Mouse (Mus musculus) embryonic facial prominence, embryonic 14.5 days (tissue): ENCODE measurements around the gene Epas1. TPM values are rescaled to one million over a fixed set of nuclear protein-coding genes. Genes with fewer than 3 reads are reported as not detected.

Experiments used
- ATAC-seq: fragments of 200-750 bp; cut with Nextera tagmentation; 2 replicates; pipeline ENCODE4 v1.8.0; 2017; ENCODE audit warnings: low read depth, moderate number of reproducible peaks, moderate TSS enrichment
- DNase-seq: peaks from one replicate; pipeline ENCODE4 v3.0.0-alpha.2; 2015; ENCODE audit warnings: low spot score
- H3K27ac ChIP-seq: fragments of 300-500 bp; sonication (generic); replicated peaks from 2 replicates; pipeline ENCODE4 v1.5.1; 2014; ENCODE audit warnings: low read depth, mild to moderate bottlenecking, low read length, moderate library complexity
- H3K27me3 ChIP-seq: fragments of 300-500 bp; sonication (generic); replicated peaks from 2 replicates; pipeline ENCODE4 v1.6.1; 2014; ENCODE audit warnings: low read length; ENCODE audit not compliant: control insufficient read depth, insufficient read depth
- H3K36me3 ChIP-seq: fragments of 300-500 bp; sonication (generic); 2 replicates; pipeline ENCODE4 v1.6.1; 2014; ENCODE audit warnings: low read length, mixed read lengths; ENCODE audit not compliant: control insufficient read depth, insufficient read depth
- H3K4me1 ChIP-seq: fragments of 300-500 bp; sonication (generic); 2 replicates; pipeline ENCODE4 v1.6.1; 2014; ENCODE audit warnings: antibody characterized with exemption, low read length; ENCODE audit not compliant: control insufficient read depth, insufficient read depth
- H3K4me2 ChIP-seq: fragments of 300-500 bp; sonication (generic); 2 replicates; pipeline ENCODE4 v1.6.1; 2014; ENCODE audit warnings: low read depth, mild to moderate bottlenecking, low read length, moderate library complexity, mixed read lengths
- H3K4me3 ChIP-seq: fragments of 300-500 bp; sonication (generic); 2 replicates; pipeline ENCODE4 v1.5.1; 2014; ENCODE audit warnings: low read depth, mild to moderate bottlenecking, low read length
- H3K9ac ChIP-seq: fragments of 300-500 bp; sonication (generic); 2 replicates; pipeline ENCODE4 v1.6.1; 2014; ENCODE audit warnings: low read depth, mild to moderate bottlenecking, low read length, moderate library complexity, mixed read lengths
- H3K9me3 ChIP-seq: fragments of 300-500 bp; sonication (generic); 2 replicates; pipeline ENCODE4 v1.6.1; 2016; ENCODE audit warnings: low read length; ENCODE audit not compliant: control insufficient read depth
- WGBS: fragments of 180-500 bp; shearing (Covaris S2); extraction: QIAGEN DNeasy Blood & Tissue Kit; methylation state at CpG from one replicate; pipeline ENCODE4 v1.1.7; 2014; 5-methylcytosine and 5-hydroxymethylcytosine counted together
- polyA plus RNA-seq: library from polyadenylated mRNA; unstranded; fragments of >200 nt; fragmentation: Nextera tagmentation; extraction: Ambion mirVana; gene quantifications from 2 replicates; pipeline ENCODE4 v1.2.1, GENCODE M21; 2014

The Epas1 gene
- polyA plus RNA-seq, 1 experiment from 2014 or later, result 14.3 TPM

DNA sequence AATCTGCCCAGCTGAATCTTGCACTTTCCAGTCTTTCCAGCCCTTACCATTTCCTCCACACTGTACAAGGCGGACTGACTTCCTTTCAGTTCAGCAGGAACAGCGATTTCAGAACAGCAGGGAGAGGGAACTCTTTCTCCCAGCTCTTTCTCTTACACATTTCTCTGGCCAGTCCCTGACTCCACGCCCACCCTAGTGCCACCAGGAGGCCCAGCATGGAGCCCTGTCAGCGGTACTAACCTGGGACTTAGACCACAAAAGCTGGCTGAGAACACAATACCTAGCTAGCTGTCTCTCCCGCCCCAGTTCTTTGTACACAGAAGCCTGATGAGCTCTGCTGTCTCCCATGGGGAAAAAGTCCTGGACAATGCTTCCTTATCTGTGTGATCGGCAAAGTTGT, 8.6 kb upstream of the Epas1 start:
- Histone ChIP-seq H3K9me3 (no peaks in the 10 kb centered on the region), H3K36me3 (no peaks in the 10 kb centered on the region), H3K4me3 (no peak overlapping the region), H3K9ac (no peak overlapping the region), H3K27ac (no peak overlapping the region), H3K4me2 (no peak overlapping the region), H3K27me3 (no peaks in the 10 kb centered on the region), H3K4me1 (no peaks in the 10 kb centered on the region)
- no peak for DNase-seq
- 42% methylated on average over 6 of the region's 6 CpGs for WGBS
- no peak for ATAC-seq

DNA sequence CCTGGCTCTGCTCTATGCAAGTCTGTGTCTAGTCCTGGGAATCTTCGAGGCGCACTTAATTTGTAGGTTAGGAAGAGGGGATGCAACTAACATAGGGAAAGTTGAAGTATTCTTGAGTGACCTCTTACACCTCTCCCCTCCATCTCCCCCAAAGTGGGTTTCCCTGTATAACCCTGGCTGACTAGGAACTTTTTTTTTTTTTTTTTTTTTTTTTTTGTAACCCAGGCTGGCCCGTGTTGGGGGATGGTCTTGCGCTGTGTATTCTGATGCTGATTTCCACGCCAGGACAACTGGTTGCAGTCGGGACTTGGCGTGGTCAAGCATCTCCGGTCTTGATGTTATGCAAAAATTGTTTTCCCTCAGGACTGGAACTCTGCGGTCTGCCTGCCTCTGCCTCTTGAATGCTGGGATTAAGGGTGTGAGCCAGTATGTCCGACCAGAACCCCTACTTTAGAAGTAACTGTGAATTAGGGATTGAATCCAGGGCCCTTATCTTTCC, 2.1 kb upstream of the Epas1 start:
- ATAC-seq, result no peak
- H3K9ac ChIP-seq, result no peak overlapping the region
- H3K4me3 ChIP-seq, result no peak overlapping the region
- H3K4me2 ChIP-seq, result no peak overlapping the region
- no peaks in the 10 kb centered on the region for H3K9me3 ChIP-seq
- WGBS, result 74% methylated on average over 10 of the region's 10 CpGs
- peaks cover 14% of the 10 kb centered on the region; the same call in 1 of the 2 replicates for H3K4me1 ChIP-seq
- DNase-seq, result no peak
- no peak overlapping the region for H3K27ac ChIP-seq
- peaks cover 47% of the 10 kb centered on the region for H3K27me3 ChIP-seq
- H3K36me3 ChIP-seq, result no peaks in the 10 kb centered on the region

DNA sequence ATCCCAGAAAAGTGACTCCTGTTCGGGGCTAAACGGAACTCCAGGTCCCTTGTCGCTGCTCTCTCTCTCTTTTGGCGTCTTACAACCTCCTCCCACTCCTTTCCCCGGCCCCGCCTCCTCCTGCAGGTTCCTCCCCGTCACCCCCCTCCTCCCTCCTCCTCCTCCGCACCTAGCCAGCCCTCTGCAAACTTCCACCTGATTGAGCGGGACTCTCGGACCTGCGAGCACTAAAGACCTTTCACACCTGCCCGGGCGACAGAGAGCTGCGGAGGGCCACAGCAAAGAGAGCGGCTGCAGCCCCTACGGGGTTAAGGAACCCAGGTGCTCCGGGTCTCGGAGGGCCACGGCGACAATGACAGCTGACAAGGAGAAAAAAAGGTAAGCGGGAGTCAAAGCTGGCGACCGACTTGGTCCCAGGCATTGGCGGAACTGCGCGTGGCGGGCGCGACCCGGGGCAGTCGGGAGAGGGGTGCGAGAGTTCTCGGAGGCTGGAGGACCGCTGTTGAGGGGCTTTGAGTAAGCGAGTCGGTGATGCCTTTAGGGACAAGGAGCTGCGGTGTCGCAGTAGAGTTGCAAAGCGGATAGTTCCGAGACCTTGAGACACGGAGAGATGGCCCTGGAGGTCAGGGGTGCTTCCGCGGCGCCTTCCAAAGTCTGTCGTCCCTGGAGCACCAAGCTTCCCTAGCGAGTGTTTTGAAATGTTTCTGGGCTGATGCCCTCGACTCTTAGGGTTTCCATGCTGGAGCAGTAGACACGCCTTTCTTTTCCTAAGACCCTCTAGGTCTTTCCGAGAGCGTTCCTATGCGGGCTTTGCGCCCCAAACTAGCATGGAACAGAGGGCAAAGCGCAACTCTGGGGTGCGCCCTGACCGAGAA, 668 bp downstream of the Epas1 start:
- ATAC-seq (peak; percentile 53), DNase-seq (peak; percentile 71)
- H3K4me2 ChIP-seq, result peak overlapping the region; percentile 96
- H3K27me3 ChIP-seq, result peaks cover 51% of the 10 kb centered on the region
- H3K4me1 ChIP-seq, result peaks cover 14% of the 10 kb centered on the region; the same call in 1 of the 2 replicates
- whole genome bisulfite sequencing, result under 1% methylated on average over 53 of the region's 55 CpGs
- no peaks in the 10 kb centered on the region for H3K36me3 ChIP-seq
- H3K9me3 ChIP-seq, result no peaks in the 10 kb centered on the region
- no peak overlapping the region for H3K27ac ChIP-seq
- peak overlapping the region; percentile 54 for H3K9ac ChIP-seq
- peak overlapping the region; percentile 58 for H3K4me3 ChIP-seq

DNA sequence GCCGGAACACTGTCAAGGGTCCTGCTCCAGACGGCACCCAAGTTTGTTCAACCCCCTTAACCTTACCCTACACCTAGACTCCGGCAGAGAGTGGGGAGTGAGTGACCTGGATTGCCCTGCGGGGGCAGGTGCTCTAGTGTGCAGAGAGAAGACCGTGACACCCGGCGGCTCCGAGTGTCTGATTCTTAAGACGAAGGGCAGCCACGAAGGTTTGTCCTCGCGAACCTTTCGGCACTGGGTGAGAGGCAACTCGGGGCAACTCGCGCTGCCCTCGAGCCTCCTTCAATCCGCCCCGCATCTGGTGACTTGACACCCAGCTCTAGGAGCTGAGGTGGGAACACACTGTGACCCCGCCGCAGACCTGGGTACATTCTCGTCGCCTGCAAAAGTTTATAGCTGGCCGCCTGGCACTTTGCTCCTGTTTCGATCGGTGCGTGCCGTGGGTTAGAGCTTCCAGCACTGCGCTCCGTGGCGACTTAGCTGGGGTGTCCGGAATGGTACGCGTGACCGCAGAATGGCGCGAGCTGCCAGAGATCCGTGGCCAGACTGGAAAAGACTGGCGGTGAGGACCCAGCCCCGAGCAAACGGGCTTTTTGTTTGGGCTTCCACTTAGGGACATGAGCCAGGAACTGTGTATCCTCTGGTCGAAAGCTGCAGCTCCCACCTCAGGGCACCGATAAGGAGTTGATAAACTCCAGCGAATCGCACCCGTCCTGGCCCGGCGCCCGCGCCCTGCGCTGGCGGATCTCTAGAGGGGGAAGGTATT, 1.5 kb downstream of the Epas1 start:
- WGBS, result 2% methylated on average over 48 of the region's 52 CpGs
- Histone ChIP-seq H3K4me2 (peak overlapping the region; percentile 96), H3K9me3 (no peaks in the 10 kb centered on the region), H3K4me1 (peaks cover 14% of the 10 kb centered on the region; the same call in 1 of the 2 replicates), H3K27me3 (peaks cover 51% of the 10 kb centered on the region), H3K4me3 (peak overlapping the region; percentile 58), H3K36me3 (no peaks in the 10 kb centered on the region), H3K9ac (peak overlapping the region; percentile 54; the same call in 1 of the 2 replicates), H3K27ac (no peak overlapping the region)
- no peak for DNase-seq
- ATAC-seq, result no peak

DNA sequence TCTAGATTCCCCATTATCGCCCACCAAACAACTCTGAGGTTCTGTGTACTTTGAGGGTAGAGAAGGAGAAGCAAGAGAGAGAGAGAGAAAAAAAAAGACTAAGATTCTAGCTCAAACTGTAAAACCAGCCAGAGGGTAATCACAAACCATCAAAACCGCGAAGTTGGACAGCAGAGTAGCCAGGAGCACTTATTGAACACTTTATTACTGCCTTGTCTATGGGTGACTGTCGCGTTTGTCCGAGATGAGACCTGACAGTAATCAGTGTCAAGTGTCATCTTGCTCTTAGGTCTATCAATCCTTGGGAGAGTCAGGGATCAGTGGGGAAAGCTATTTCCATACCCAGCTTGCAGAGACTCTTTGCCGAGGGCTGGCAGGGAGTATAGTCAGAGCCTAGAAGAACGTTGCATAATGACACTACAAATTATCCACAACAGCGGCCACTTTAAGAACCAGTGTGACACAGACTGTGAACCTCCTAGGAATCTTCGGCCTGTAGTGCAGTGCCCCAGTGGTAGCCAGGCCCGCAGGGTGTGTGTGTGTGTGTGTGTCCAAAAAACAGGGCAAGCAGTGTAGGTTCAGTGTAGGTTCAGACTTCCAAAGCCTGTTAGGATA, 2.2 kb downstream of the Epas1 start:
- H3K9ac ChIP-seq, result no peak overlapping the region
- no peak for DNase-seq

DNA sequence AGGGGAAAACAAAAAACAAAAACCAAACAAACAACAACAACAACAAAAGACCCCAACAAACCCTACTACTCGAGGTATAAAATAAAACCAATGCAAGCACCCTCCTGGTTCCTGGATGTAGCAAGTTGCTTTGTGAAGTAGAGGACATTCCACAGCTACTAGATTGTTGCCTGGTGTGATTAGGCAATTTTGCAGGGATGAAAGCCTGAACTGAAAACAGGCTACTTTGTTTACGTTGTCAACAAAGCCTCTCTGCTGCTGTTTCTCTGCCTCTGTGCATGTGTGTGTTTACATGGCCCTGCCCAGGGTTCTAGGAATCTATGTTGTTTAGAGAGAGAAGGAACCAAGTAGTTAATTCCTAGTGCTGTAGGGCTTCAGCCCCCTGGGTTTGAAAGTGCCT, 4.1 kb downstream of the Epas1 start:
- ATAC-seq, result no peak
- H3K27ac ChIP-seq, result no peak overlapping the region
- no peaks in the 10 kb centered on the region for H3K9me3 ChIP-seq
- peaks cover 12% of the 10 kb centered on the region; the same call in 1 of the 2 replicates for H3K4me1 ChIP-seq
- H3K36me3 ChIP-seq, result no peaks in the 10 kb centered on the region
- H3K4me3 ChIP-seq, result no peak overlapping the region
- H3K9ac ChIP-seq, result no peak overlapping the region
- H3K27me3 ChIP-seq, result peaks cover 40% of the 10 kb centered on the region
- no peak for DNase-seq
- no peak overlapping the region for H3K4me2 ChIP-seq
- 28% methylated on average over 2 of the region's 2 CpGs for WGBS

More for the DNA sequence above, 2.2 kb downstream of the Epas1 start:
- Histone ChIP-seq H3K27ac (no peak overlapping the region), H3K9me3 (no peaks in the 10 kb centered on the region), H3K4me2 (peak overlapping the region; percentile 96), H3K36me3 (no peaks in the 10 kb centered on the region), H3K4me3 (peak overlapping the region; percentile 58), H3K4me1 (peaks cover 14% of the 10 kb centered on the region; the same call in 1 of the 2 replicates), H3K27me3 (peaks cover 51% of the 10 kb centered on the region)
- no peak for ATAC-seq
- 24% methylated on average over 11 of the region's 11 CpGs for WGBS

DNA sequence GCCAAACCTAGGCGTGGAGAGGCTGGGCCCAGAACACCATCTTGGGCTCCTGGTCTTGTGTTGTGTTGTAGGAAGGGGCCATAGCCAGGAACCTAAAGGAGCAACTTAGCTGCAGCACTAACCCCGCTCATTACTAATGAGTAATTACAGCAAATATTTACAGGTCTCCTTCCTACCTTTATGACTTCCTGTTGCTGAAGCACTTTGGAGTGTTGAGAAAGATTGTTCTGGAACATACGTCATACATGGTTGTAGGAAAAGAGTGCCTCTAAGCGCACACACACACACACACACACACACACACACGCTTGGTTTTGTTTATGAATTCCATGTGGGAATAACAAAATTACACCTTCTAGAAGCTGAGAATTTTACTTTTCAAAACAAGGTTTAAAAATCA, 8.4 kb downstream of the Epas1 start:
- 77% methylated on average over 5 of the region's 5 CpGs for whole genome bisulfite sequencing
- no peaks in the 10 kb centered on the region for H3K36me3 ChIP-seq
- H3K4me2 ChIP-seq, result no peak overlapping the region
- H3K9ac ChIP-seq, result no peak overlapping the region
- DNase-seq (no peak), ATAC-seq (no peak)
- H3K27ac ChIP-seq, result no peak overlapping the region
- H3K27me3 ChIP-seq, result no peaks in the 10 kb centered on the region; the same call in 1 of the 2 replicates
- H3K4me3 ChIP-seq, result no peak overlapping the region
- no peaks in the 10 kb centered on the region for H3K9me3 ChIP-seq
- no peaks in the 10 kb centered on the region for H3K4me1 ChIP-seq

DNA sequence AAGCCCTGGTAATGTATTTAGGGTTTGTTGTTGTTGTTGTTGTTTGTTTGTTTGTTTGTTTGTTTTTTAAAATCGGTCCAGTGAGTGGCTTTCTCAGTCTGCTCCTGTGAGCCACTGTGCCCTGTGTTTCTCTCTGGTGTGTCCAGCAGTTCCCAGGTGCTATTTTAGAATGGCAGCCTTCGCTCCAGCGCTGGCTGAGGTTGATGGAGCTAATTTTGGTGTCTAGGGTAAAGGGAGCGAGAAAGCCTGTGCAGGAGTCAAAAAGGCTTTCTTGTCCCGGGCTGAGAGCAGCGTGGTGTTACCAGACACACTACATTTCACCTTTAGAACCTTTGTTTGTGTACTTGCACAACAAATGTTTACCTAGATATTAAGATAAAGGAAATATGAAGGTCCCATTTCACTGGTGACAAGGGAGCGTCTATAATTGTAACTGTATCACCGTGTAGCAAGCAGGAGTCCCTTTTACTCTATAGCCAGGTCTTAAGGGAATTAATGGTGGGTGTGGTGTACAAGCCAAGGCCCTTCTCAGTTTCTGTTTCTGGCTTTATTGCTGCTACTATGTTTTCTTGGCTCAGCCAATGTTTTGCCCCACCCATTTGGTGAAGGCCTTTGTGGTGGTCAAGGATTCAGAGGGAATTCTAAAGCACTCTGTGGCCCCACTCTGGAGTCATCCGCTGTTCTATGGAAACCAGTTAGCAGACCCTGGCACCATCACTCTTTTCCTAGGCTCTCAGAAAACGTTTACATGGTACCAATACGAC, 9.2 kb downstream of the Epas1 start:
- Histone ChIP-seq H3K36me3 (no peaks in the 10 kb centered on the region), H3K27me3 (no peaks in the 10 kb centered on the region; the same call in 1 of the 2 replicates), H3K4me2 (no peak overlapping the region), H3K27ac (no peak overlapping the region), H3K9me3 (no peaks in the 10 kb centered on the region), H3K9ac (no peak overlapping the region), H3K4me1 (no peaks in the 10 kb centered on the region), H3K4me3 (no peak overlapping the region)
- no peak for DNase-seq
- WGBS, result 74% methylated on average over 11 of the region's 11 CpGs
- ATAC-seq, result no peak
